Mouse (Mus musculus) myocyte (in vitro differentiated cells): ENCODE data around the gene Gprc5b. TPM values are rescaled to one million over a fixed set of nuclear protein-coding genes. Genes with fewer than 3 reads are reported as not detected.

Source experiments
- H3K27me3 ChIP-seq: one replicate; pipeline ENCODE4 v1.6.1; 2011; ENCODE audit not compliant: control insufficient read depth, insufficient read depth, insufficient read length
- H3K36me3 ChIP-seq: one replicate; pipeline ENCODE4 v1.6.1; 2011; ENCODE audit not compliant: control insufficient read depth, insufficient read depth
- H3K4me2 ChIP-seq: one replicate; pipeline ENCODE4 v1.6.1; 2011; ENCODE audit warnings: low read depth, control low read depth
- H3K4me3 ChIP-seq: one replicate; pipeline ENCODE4 v1.5.1; 2011; ENCODE audit warnings: mild to moderate bottlenecking, control low read depth, moderate library complexity
- H3K79me2 ChIP-seq: one replicate; pipeline ENCODE4 v1.6.1; 2011; ENCODE audit not compliant: control insufficient read depth, insufficient read depth
- H3ac ChIP-seq: one replicate; pipeline ENCODE4 v1.6.1; 2011; ENCODE audit not compliant: control insufficient read depth, insufficient read length
- CEBPB ChIP-seq: IDR thresholded peaks from 2 replicates; pipeline ENCODE4 v1.6.1; 2011; ENCODE audit warnings: mild to moderate bottlenecking, moderate library complexity; ENCODE audit not compliant: poor library complexity, insufficient read depth, severe bottlenecking
- E2F4 ChIP-seq: IDR thresholded peaks from one replicate; pipeline ENCODE4 v1.6.1; 2011; ENCODE audit warnings: mild to moderate bottlenecking, control low read depth, moderate library complexity; ENCODE audit not compliant: insufficient read depth
- MAX ChIP-seq: IDR thresholded peaks from one replicate; pipeline ENCODE4 v1.6.1; 2011; ENCODE audit warnings: low read depth, mild to moderate bottlenecking, control low read depth
- MYOD1 ChIP-seq, 3 experiments: IDR thresholded peaks; one replicate each; pipeline ENCODE4 v1.6.1; 2011; ENCODE audit warnings: control low read depth in 2 of 3, low read depth in 2 of 3, mild to moderate bottlenecking in 2 of 3, moderate library complexity in 1 of 3; ENCODE audit not compliant: insufficient read length in 2 of 3, control insufficient read depth in 1 of 3
- MYOG ChIP-seq, 3 experiments: IDR thresholded peaks; one replicate each; pipeline ENCODE4 v1.6.1; 2011; ENCODE audit warnings: control low read depth in 2 of 3, low read depth in 2 of 3, mild to moderate bottlenecking in 2 of 3; ENCODE audit not compliant: insufficient read length in 2 of 3, control insufficient read depth in 1 of 3, insufficient read depth in 1 of 3
- POLR2A ChIP-seq: IDR thresholded peaks from one replicate; pipeline ENCODE4 v1.6.1; 2011; ENCODE audit warnings: low read depth, mild to moderate bottlenecking, control low read depth, moderate library complexity; ENCODE audit not compliant: insufficient read length
- POLR2AphosphoS2 ChIP-seq: IDR thresholded peaks from one replicate; pipeline ENCODE4 v1.6.1; 2011; ENCODE audit warnings: low read depth, control low read depth; ENCODE audit not compliant: insufficient read length
- REST ChIP-seq: IDR thresholded peaks from one replicate; pipeline ENCODE4 v1.6.1; 2011; ENCODE audit warnings: mild to moderate bottlenecking, control low read depth, moderate library complexity; ENCODE audit not compliant: insufficient read depth, insufficient read length
- SRF ChIP-seq: IDR thresholded peaks from one replicate; pipeline ENCODE4 v1.6.1; 2011; ENCODE audit warnings: low read depth; ENCODE audit not compliant: control insufficient read depth, insufficient read length
- TCF12 ChIP-seq: IDR thresholded peaks from one replicate; pipeline ENCODE4 v1.6.1; 2011; ENCODE audit warnings: mild to moderate bottlenecking, control low read depth; ENCODE audit not compliant: poor library complexity, insufficient read depth, severe bottlenecking
- TCF3 ChIP-seq: IDR thresholded peaks from one replicate; pipeline ENCODE4 v1.6.1; 2011; ENCODE audit warnings: low read depth, control low read depth; ENCODE audit not compliant: insufficient read length
- USF1 ChIP-seq: IDR thresholded peaks from one replicate; pipeline ENCODE4 v1.6.1; 2011; ENCODE audit warnings: low read depth, mild to moderate bottlenecking, control low read depth, moderate library complexity
- polyA plus RNA-seq: library from polyadenylated mRNA; unstranded; fragments of >200 nt; fragmentation: generic; extraction: Trizol; gene quantifications from one replicate; pipeline ENCODE4 v1.2.1, GENCODE M21; 2012; ENCODE audit warnings: missing spikeins

Gene Gprc5b
- polyA plus RNA-seq, 1 experiment = 27.5 TPM

DNA sequence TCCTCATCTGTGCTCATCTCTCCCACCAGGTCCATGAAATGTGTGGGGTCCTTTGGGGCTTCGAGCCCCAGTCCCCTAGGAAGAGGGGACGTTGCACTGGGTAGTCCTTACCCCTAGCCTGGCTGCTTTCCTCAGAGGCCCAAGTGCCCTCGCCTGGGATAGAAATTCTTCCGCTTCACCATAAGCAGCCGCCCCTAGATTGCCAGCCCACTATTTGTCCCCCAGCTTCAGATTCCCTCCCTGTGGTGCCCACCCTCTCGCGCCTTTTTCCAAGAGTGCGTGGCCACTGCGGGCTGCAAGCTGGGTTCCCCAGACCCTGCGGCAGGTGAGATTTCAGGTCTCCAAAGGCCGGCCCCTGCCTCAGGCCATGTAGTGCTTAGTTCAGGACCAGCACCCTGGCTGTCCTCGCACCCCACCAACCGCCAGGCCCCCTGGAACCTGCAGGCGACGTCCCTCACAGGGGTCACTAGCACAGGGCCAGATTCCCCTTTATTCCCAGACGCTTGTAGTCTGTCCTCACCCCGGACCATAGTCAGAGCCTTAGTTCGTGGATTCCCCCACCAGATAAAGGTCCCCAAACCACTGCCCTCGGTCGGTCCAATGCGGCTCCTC is 674 bp downstream of the Gprc5b start:
- peaks cover 47% of the 10 kb centered on the region for H3K79me2 ChIP-seq
- TF ChIP-seq MYOG (IDR thresholded peaks at IDR 0.05; ENCODE audit: control insufficient read depth in 1 of 3, insufficient read depth in 1 of 3, insufficient read length in 2 of 3, low read depth in 2 of 3) (no peak), MYOD1 (IDR thresholded peaks at IDR 0.05; ENCODE audit: control insufficient read depth in 1 of 3, insufficient read length in 2 of 3, low read depth in 2 of 3) (no peak), E2F4 (no peak), POLR2AphosphoS2 (no peak), CEBPB (no peak), SRF (no peak), USF1 (no peak), MAX (no peak), TCF3 (no peak), REST (no peak), TCF12 (no peak), POLR2A (no peak)

DNA sequence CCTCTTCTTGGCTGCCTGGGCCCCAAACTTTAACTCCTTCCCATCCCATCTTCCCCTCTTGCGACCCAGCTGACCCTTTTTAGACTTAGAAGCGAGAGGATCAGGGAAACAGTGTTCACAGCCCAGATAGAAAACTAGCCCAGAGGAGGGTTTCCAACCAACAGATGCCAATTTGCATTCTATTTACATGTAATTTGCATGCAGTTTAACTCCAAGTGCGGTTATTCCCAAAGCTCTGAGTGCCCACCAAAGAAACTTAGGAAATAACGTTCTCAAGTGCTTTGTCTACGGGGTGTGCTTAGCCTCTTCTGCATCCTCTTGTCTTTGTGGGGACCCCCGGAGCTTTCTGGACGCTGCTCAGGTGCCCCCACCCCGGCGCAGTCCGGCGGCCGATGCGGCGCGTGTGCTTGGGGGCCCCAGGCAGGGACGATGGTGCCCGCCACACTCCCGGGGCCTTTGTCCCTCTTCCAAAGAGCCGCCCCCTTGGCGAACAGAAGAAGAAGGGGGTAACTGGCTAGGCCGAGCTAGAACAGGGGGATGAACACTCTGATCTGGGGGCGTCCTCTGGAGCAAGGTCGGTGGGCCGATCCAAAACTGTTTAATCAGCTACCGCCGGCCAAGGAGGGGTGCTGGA is 1.3 kb downstream of the Gprc5b start:
- Histone ChIP-seq H3ac (peak overlapping the region; percentile 44), H3K27me3 (no peaks in the 10 kb centered on the region), H3K4me3 (peak overlapping the region; percentile 82), H3K36me3 (no peaks in the 10 kb centered on the region), H3K79me2 (peaks cover 53% of the 10 kb centered on the region), H3K4me2 (peak overlapping the region; percentile 69)
- no peak for TF ChIP-seq CEBPB
- no peak for TF ChIP-seq USF1
- TF ChIP-seq MAX = no peak
- TF ChIP-seq POLR2A = no peak
- TF ChIP-seq MYOG (IDR thresholded peaks at IDR 0.05; ENCODE audit: control insufficient read depth in 1 of 3, insufficient read depth in 1 of 3, insufficient read length in 2 of 3, low read depth in 2 of 3) = no peak
- no peak for TF ChIP-seq SRF
- TF ChIP-seq E2F4 = no peak
- TF ChIP-seq TCF12 = no peak
- no peak for TF ChIP-seq TCF3
- TF ChIP-seq POLR2AphosphoS2 = no peak
- no peak for TF ChIP-seq MYOD1 (IDR thresholded peaks at IDR 0.05; ENCODE audit: control insufficient read depth in 1 of 3, insufficient read length in 2 of 3, low read depth in 2 of 3)
- no peak for TF ChIP-seq REST

More for the DNA sequence above, 674 bp downstream of the Gprc5b start:
- Histone ChIP-seq H3K4me2 (peak overlapping the region; percentile 69), H3ac (peak overlapping the region; percentile 44), H3K4me3 (peak overlapping the region; percentile 82), H3K36me3 (no peaks in the 10 kb centered on the region), H3K27me3 (no peaks in the 10 kb centered on the region)

DNA sequence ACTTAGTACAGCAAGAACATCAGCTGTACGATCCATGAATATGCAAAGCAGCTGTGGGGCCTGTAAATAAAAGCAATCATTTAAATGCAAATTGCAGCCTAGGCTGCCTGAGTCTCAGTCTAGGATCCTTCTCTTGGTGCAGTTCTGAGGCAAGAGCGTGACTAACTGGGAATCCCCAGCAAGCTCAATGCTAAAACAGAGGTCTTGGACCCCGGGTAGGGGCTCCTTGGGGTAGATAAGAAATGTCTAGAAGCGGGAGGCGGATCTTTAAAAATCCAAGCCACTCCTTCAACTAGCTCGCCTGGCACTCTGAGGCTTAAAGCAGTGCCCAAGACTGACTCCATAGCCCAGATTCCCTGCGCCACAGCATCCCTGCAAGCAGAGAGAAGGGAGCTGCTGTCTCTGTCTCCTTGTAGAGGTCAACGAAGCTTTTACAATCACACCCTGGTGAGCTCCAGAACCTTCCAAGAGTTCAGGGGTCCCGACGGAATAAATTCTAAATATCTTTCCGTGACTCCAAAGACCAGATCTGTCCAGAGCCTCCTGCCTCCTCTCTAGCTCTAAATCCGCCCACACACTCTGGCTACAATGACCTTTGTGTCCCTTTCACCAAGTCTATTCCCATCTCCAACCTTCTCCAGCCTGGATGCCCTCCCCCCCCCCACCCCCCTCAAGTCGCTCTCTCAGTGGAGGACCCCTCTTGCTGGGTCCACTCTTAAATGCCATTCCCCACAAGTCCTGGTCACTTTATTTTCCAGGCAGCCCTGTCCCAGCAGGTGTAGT is 2.2 kb downstream of the Gprc5b start:
- H3ac ChIP-seq = no peak overlapping the region
- peaks cover 60% of the 10 kb centered on the region for H3K79me2 ChIP-seq
- peak overlapping the region; percentile 69 for H3K4me2 ChIP-seq
- no peak for TF ChIP-seq SRF
- no peak for TF ChIP-seq REST
- TF ChIP-seq USF1 = no peak
- H3K4me3 ChIP-seq = peak overlapping the region; percentile 82
- no peaks in the 10 kb centered on the region for H3K27me3 ChIP-seq
- H3K36me3 ChIP-seq = no peaks in the 10 kb centered on the region

DNA sequence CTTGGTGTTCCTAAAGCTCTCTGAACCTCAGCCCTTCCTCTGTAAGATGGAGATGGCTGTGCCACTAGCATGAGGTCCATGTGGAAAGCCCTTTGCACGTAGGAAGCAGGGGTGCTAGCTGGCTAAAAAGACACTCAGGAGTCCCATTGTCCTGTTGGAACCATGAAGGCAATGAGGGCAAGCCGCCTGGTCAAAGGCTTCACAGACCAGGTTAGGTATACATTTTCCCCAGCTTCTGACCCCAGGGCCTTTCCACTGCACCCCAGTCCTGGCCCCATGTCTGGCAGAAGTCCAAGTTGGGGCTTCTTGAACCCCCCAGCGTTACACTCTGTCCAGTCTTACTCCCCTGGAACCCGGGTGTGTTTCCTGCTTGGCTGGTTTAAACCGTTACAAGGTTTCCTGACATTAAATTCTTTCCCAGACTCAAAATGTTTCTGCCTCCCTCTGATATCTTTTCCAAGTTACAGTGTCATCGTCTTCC is 2.9 kb downstream of the Gprc5b start:
- H3K27me3 ChIP-seq = no peaks in the 10 kb centered on the region
- no peak for TF ChIP-seq USF1
- no peak for TF ChIP-seq SRF
- no peak for TF ChIP-seq MYOD1 (IDR thresholded peaks at IDR 0.05; ENCODE audit: control insufficient read depth in 1 of 3, insufficient read length in 2 of 3, low read depth in 2 of 3)
- no peak for TF ChIP-seq MYOG (IDR thresholded peaks at IDR 0.05; ENCODE audit: control insufficient read depth in 1 of 3, insufficient read depth in 1 of 3, insufficient read length in 2 of 3, low read depth in 2 of 3)
- no peak for TF ChIP-seq MAX
- no peak for TF ChIP-seq POLR2AphosphoS2
- TF ChIP-seq REST = no peak
- no peak overlapping the region for H3K4me2 ChIP-seq
- H3K36me3 ChIP-seq = no peaks in the 10 kb centered on the region
- no peak overlapping the region for H3K4me3 ChIP-seq
- peaks cover 60% of the 10 kb centered on the region for H3K79me2 ChIP-seq
- H3ac ChIP-seq = no peak overlapping the region
